ENCODE assay signal across 8 mouse cellular contexts in genomic region chr6:125492033-125492432, GRCm38 (mm10). TPM values are rescaled to one million over a fixed set of nuclear protein-coding genes. Genes with fewer than 3 reads are reported as not detected.
DNase-seq lines count a peak whose midpoint lies in the region; ATAC-seq and TF ChIP-seq lines count a peak whose summit lies in the region.

No protein-coding gene starts in this region.

- peak; percentile 43 for DNase-seq in adrenal gland, postnatal 14 days
- no peak for DNase-seq in adrenal gland, adult 18-20 months (ENCODE audit: low spot score in 2 of 2)
- DNase-seq in kidney, adult 2 months: no peak
- DNase-seq in kidney, postnatal 14 days: no peak
- DNase-seq in midbrain, postnatal 0 days (ENCODE audit: low spot score): peak; percentile 36
- DNase-seq in ovary, adult 18-20 months (ENCODE audit: low spot score): no peak

- WGBS in kidney, adult 2 months: 70% methylated on average over 9 of the region's 9 CpGs
- 66% methylated on average over 9 of the region's 9 CpGs for WGBS in midbrain, postnatal 0 days
- WGBS in midbrain, embryonic 13.5 days: 81% methylated on average over 9 of the region's 9 CpGs
- WGBS in stomach, embryonic 15.5 days: 64% methylated on average over 9 of the region's 9 CpGs

- H3K27me3 ChIP-seq in kidney, adult 2 months (replicated peaks; ENCODE audit: control insufficient read depth, insufficient read depth, low read length): no peaks in the 10 kb centered on the region
- H3K27me3 ChIP-seq in midbrain, postnatal 0 days (ENCODE audit: insufficient read depth, low read length): peaks cover 10% of the 10 kb centered on the region; the same call in 1 of the 2 replicates
- H3K27me3 ChIP-seq in midbrain, embryonic 13.5 days: peaks cover 41% of the 10 kb centered on the region
- H3K27me3 ChIP-seq in stomach, embryonic 15.5 days (replicated peaks): no peaks in the 10 kb centered on the region

- no peak for TF ChIP-seq POLR2A in kidney, adult 2 months (IDR thresholded peaks at IDR 0.05; ENCODE audit: low read depth, low read length)

- peaks cover 4% of the 10 kb centered on the region for H3K4me1 ChIP-seq in kidney, adult 2 months (ENCODE audit: control insufficient read depth, insufficient read depth, low read length)
- H3K4me1 ChIP-seq in midbrain, postnatal 0 days (ENCODE audit: insufficient read depth, low read length): no peaks in the 10 kb centered on the region
- peaks cover 16% of the 10 kb centered on the region for H3K4me1 ChIP-seq in midbrain, embryonic 13.5 days (replicated peaks)
- H3K4me1 ChIP-seq in stomach, embryonic 15.5 days: peaks cover 16% of the 10 kb centered on the region; the same call in 1 of the 2 replicates

- no peak for ATAC-seq in midbrain, postnatal 0 days (ENCODE audit: low FRiP score)
- no peak for ATAC-seq in midbrain, embryonic 13.5 days
- no peak for ATAC-seq in stomach, embryonic 15.5 days (ENCODE audit: insufficient read depth, low FRiP score, low read depth)

- peak overlapping the region; percentile 98; the same call in 1 of the 2 replicates for H3K4me2 ChIP-seq in midbrain, postnatal 0 days (ENCODE audit: low read depth, low read length, poor library complexity, severe bottlenecking)
- H3K4me2 ChIP-seq in midbrain, embryonic 13.5 days (replicated peaks): no peak overlapping the region
- H3K4me2 ChIP-seq in stomach, embryonic 15.5 days: peak overlapping the region; percentile 83

- H3K9me3 ChIP-seq in midbrain, postnatal 0 days (ENCODE audit: low read length): no peaks in the 10 kb centered on the region
- H3K9me3 ChIP-seq in midbrain, embryonic 13.5 days: no peaks in the 10 kb centered on the region
- no peaks in the 10 kb centered on the region for H3K9me3 ChIP-seq in stomach, embryonic 15.5 days

- TF ChIP-seq CTCF in kidney, adult 2 months (conservative IDR thresholded peaks at IDR 0.05; ENCODE audit: insufficient read depth, insufficient read length, low read depth, low read length): no peak
- no peak for TF ChIP-seq CTCF in midbrain, postnatal 0 days (IDR thresholded peaks at IDR 0.05)

- H3K4me3 ChIP-seq in kidney, adult 2 months (ENCODE audit: insufficient read depth, low read depth, low read length): no peak overlapping the region
- no peak overlapping the region for H3K4me3 ChIP-seq in midbrain, postnatal 0 days (ENCODE audit: low read depth, low read length)
- no peak overlapping the region for H3K4me3 ChIP-seq in midbrain, embryonic 13.5 days (replicated peaks)
- 0 out of 2 replicates have a peak overlapping the region, but pooled peaks have one; percentile 72 for H3K4me3 ChIP-seq in stomach, embryonic 15.5 days (replicated peaks)

- H3K9ac ChIP-seq in midbrain, postnatal 0 days (replicated peaks; ENCODE audit: low read length, poor library complexity, severe bottlenecking): no peak overlapping the region
- no peak overlapping the region for H3K9ac ChIP-seq in midbrain, embryonic 13.5 days (replicated peaks)
- H3K9ac ChIP-seq in stomach, embryonic 15.5 days: no peak overlapping the region

- no peaks in the 10 kb centered on the region for H3K36me3 ChIP-seq in kidney, adult 2 months (ENCODE audit: control insufficient read depth, insufficient read depth, low read length)
- no peaks in the 10 kb centered on the region for H3K36me3 ChIP-seq in midbrain, postnatal 0 days (ENCODE audit: insufficient read depth, low read length)
- H3K36me3 ChIP-seq in midbrain, embryonic 13.5 days: no peaks in the 10 kb centered on the region
- no peaks in the 10 kb centered on the region for H3K36me3 ChIP-seq in stomach, embryonic 15.5 days

- peak overlapping the region; percentile 19 for H3K27ac ChIP-seq in kidney, adult 2 months (ENCODE audit: insufficient read depth, low read depth, low read length)
- no peak overlapping the region for H3K27ac ChIP-seq in midbrain, postnatal 0 days (ENCODE audit: low read depth, low read length)
- H3K27ac ChIP-seq in midbrain, embryonic 13.5 days: no peak overlapping the region
- no peak overlapping the region for H3K27ac ChIP-seq in stomach, embryonic 15.5 days

RNA-seq across cellular contexts. Expression of gene Cd9, which starts 2.6 kb away (rescaled TPM):
- 135 and 148 TPM in 2 replicates for total RNA-seq in adrenal gland, postnatal 14 days (2021)
- total RNA-seq in adrenal gland, adult 18-20 months (2021): 100 to 1,000 TPM in 1 of 2 experiments, 10 to 100 TPM in 1; 90.1 to 131 TPM
- polyA plus RNA-seq in kidney, adult 2 months (2012; rRNA removed): 138 and 140 TPM in 2 replicates
- 40.3 and 49.1 TPM in 2 replicates for total RNA-seq in midbrain, postnatal 0 days (2014; rRNA removed)
- 105 and 118 TPM in 2 replicates for polyA plus RNA-seq in midbrain, postnatal 0 days (2015; fragmentation: Nextera tagmentation; extraction: Ambion mirVana)
- 33.0 and 36.0 TPM in 2 replicates for polyA plus RNA-seq in midbrain, embryonic 13.5 days (2015; fragmentation: Nextera tagmentation; extraction: Ambion mirVana)
- 285 and 317 TPM in 2 replicates for polyA plus RNA-seq in stomach, embryonic 15.5 days (2015; fragmentation: Nextera tagmentation; extraction: Ambion mirVana)

RNA-seq across cellular contexts. Expression of gene Vwf, which starts 54.5 kb away (rescaled TPM):
- 18.5 and 30.6 TPM in 2 replicates for total RNA-seq in adrenal gland, postnatal 14 days (2021)
- total RNA-seq in adrenal gland, adult 18-20 months (2021): 1 to 10 TPM; 5.7 to 8.0 TPM
- polyA plus RNA-seq in kidney, adult 2 months (2012; rRNA removed): 14.6 and 16.8 TPM in 2 replicates
- 36.2 and 36.7 TPM in 2 replicates for total RNA-seq in midbrain, postnatal 0 days (2014; rRNA removed)
- polyA plus RNA-seq in midbrain, postnatal 0 days (2015; fragmentation: Nextera tagmentation; extraction: Ambion mirVana): 15.8 and 16.6 TPM in 2 replicates
- 6.2 and 8.4 TPM in 2 replicates for polyA plus RNA-seq in midbrain, embryonic 13.5 days (2015; fragmentation: Nextera tagmentation; extraction: Ambion mirVana)
- 5.7 and 6.6 TPM in 2 replicates for polyA plus RNA-seq in stomach, embryonic 15.5 days (2015; fragmentation: Nextera tagmentation; extraction: Ambion mirVana)

Comparison
In these comparisons a context has a peak if more than half of its experiments do, and no peak if none do; other contexts are left out.
1. DNase-seq: peak in adrenal gland, postnatal 14 days (single experiment) and midbrain, postnatal 0 days (single experiment); none in adrenal gland, adult 18-20 months (0 of 2), kidney, adult 2 months (single experiment), kidney, postnatal 14 days (single experiment) and ovary, adult 18-20 months (single experiment).